Mouse (Mus musculus): ENCODE results near the gene Il6ra.

Gene Il6ra

GRCm38 (mm10) chr3:89912543-89913391 lies at the start of gene Il6ra:
TSS of gene Il6ra (minus strand) at chr3:89913196.
- peak; percentile 68 for DNase-seq (ENCODE audit: low read depth)

GRCm38 (mm10) chr3:89962059-89962750 lies 49.2 kb upstream of the Il6ra start:
- DNase-seq (ENCODE audit: low read depth) = no peak

- DNase-seq (ENCODE audit: low read depth) = no peak
Measured at GRCm38 (mm10) chr3:89961436-89961835, 48.4 kb upstream of the Il6ra start.

- peak; percentile 74 for DNase-seq (ENCODE audit: low read depth)
Measured at GRCm38 (mm10) chr3:89960469-89960868, 47.5 kb upstream of the Il6ra start.

- no peak for DNase-seq (ENCODE audit: low read depth)
Measured at GRCm38 (mm10) chr3:89959435-89959834, 46.4 kb upstream of the Il6ra start.

GRCm38 (mm10) chr3:89957880-89958279 lies 44.9 kb upstream of the Il6ra start:
- DNase-seq (ENCODE audit: low read depth) = no peak

- no peak for DNase-seq (ENCODE audit: low read depth)
Measured at GRCm38 (mm10) chr3:89956177-89956971, 43.4 kb upstream of the Il6ra start.

GRCm38 (mm10) chr3:89953420-89953819 lies 40.4 kb upstream of the Il6ra start:
- DNase-seq (ENCODE audit: low read depth) = peak; percentile 70

- DNase-seq (ENCODE audit: low read depth) = no peak
Measured at GRCm38 (mm10) chr3:89948655-89949054, 35.7 kb upstream of the Il6ra start.

- no peak for DNase-seq (ENCODE audit: low read depth)
Measured at GRCm38 (mm10) chr3:89948021-89948420, 35.0 kb upstream of the Il6ra start.

GRCm38 (mm10) chr3:89945026-89945425 lies 32.0 kb upstream of the Il6ra start:
- DNase-seq (ENCODE audit: low read depth) = no peak

GRCm38 (mm10) chr3:89942894-89943293 lies 29.9 kb upstream of the Il6ra start:
- no peak for DNase-seq (ENCODE audit: low read depth)

- no peak for DNase-seq (ENCODE audit: low read depth)
Measured at GRCm38 (mm10) chr3:89936495-89936894, 23.5 kb upstream of the Il6ra start.

GRCm38 (mm10) chr3:89932925-89933324 lies 19.9 kb upstream of the Il6ra start:
- no peak for DNase-seq (ENCODE audit: low read depth)

GRCm38 (mm10) chr3:89928956-89929355 lies 16.0 kb upstream of the Il6ra start:
- DNase-seq (ENCODE audit: low read depth) = no peak

GRCm38 (mm10) chr3:89926440-89926839 lies 13.4 kb upstream of the Il6ra start:
- DNase-seq (ENCODE audit: low read depth) = no peak

- no peak for DNase-seq (ENCODE audit: low read depth)
Measured at GRCm38 (mm10) chr3:89920711-89921110, 7.7 kb upstream of the Il6ra start.

- DNase-seq (ENCODE audit: low read depth) = no peak
Measured at GRCm38 (mm10) chr3:89917408-89917807, 4.4 kb upstream of the Il6ra start.

GRCm38 (mm10) chr3:89916622-89917021 lies 3.6 kb upstream of the Il6ra start:
- no peak for DNase-seq (ENCODE audit: low read depth)

GRCm38 (mm10) chr3:89914700-89915099 lies 1.7 kb upstream of the Il6ra start:
- no peak for DNase-seq (ENCODE audit: low read depth)

GRCm38 (mm10) chr3:89912108-89912542 lies 871 bp downstream of the Il6ra start:
- peak; percentile 36 for DNase-seq (ENCODE audit: low read depth)

- peak; percentile 60 for DNase-seq (ENCODE audit: low read depth)
Measured at GRCm38 (mm10) chr3:89911207-89911606, 1.8 kb downstream of the Il6ra start.
